Mouse (Mus musculus) central nervous system, embryonic 11.5 days (tissue): ENCODE data around the gene Alas2. TPM values are rescaled to one million over a fixed set of nuclear protein-coding genes. Genes with fewer than 3 reads are reported as not detected.

Source experiments
- polyA plus RNA-seq: library from polyadenylated mRNA; depleted of rRNA; stranded (reverse); fragments of >200 nt; gene quantifications from 2 replicates; pipeline ENCODE4 v1.2.3, GENCODE M21; 2012; rRNA removed

Gene Alas2
- polyA plus RNA-seq, result 53.7 and 60.6 TPM in 2 replicates

GRCm38 (mm10) chrX:150547239-150547638 lies at the start of gene Alas2:
Alas2 (plus strand) TSS chrX:150547375.

GRCm38 (mm10) chrX:150588023-150588764 lies 41.0 kb downstream of the Alas2 start, which contains the start of gene Pfkfb1:
Pfkfb1 (plus strand) TSS chrX:150588229.

GRCm38 (mm10) chrX:150589696-150590095 lies 42.5 kb downstream of the Alas2 start, which contains the start of gene Apex2:
Apex2 (minus strand) TSS chrX:150589868.

Other genes starting within 250 kb of the Alas2 start
- 29.5 and 50.7 TPM in 2 replicates for gene Tmem29, start 88.2 kb upstream of the Alas2 start, polyA plus RNA-seq
- 6.1 and 10.6 TPM in 2 replicates for gene Pfkfb1, start 40.9 kb downstream of the Alas2 start, polyA plus RNA-seq
- 25.3 and 29.4 TPM in 2 replicates for gene Apex2, start 42.5 kb downstream of the Alas2 start, polyA plus RNA-seq
- gene Tro, start 110.2 kb downstream of the Alas2 start, polyA plus RNA-seq, result 54.3 and 59.0 TPM in 2 replicates